Mouse (Mus musculus) CD4-positive, CD25-positive, alpha-beta regulatory T cell, adult 2 months (primary cell): Measurements from ENCODE around the gene Saysd1.
A peak's percentile ranks its signal among the peaks of the same experiment; 100 is the strongest.

Experiments used
- DNase-seq: peaks from one replicate; pipeline ENCODE4 v3.0.0-alpha.2; 2012; ENCODE audit warnings: low read depth, low spot score

Gene Saysd1

GRCm38 (mm10) chr14:20112218-20112617, 26.1 kb downstream of the Saysd1 start:
- peak; percentile 53 for DNase-seq

- no peak for DNase-seq
Observed at GRCm38 (mm10) chr14:20110945-20111344, 27.4 kb downstream of the Saysd1 start.

GRCm38 (mm10) chr14:20106271-20106670, 32.1 kb downstream of the Saysd1 start:
- DNase-seq = no peak

GRCm38 (mm10) chr14:20103207-20103606, 35.1 kb downstream of the Saysd1 start:
- DNase-seq = no peak

- DNase-seq = no peak
Observed at GRCm38 (mm10) chr14:20098061-20098460, 40.3 kb downstream of the Saysd1 start.

- DNase-seq = no peak
Observed at GRCm38 (mm10) chr14:20094942-20095341, 43.4 kb downstream of the Saysd1 start.

- peak; percentile 25 for DNase-seq
Observed at GRCm38 (mm10) chr14:20093493-20093892, 44.8 kb downstream of the Saysd1 start.

- no peak for DNase-seq
Observed at GRCm38 (mm10) chr14:20084335-20084734, 54.0 kb downstream of the Saysd1 start.

GRCm38 (mm10) chr14:20082536-20083325, 55.6 kb downstream of the Saysd1 start:
- DNase-seq = peak; percentile 96

GRCm38 (mm10) chr14:20081937-20082533, 56.3 kb downstream of the Saysd1 start:
- DNase-seq = peak; percentile 21

- DNase-seq = no peak
Observed at GRCm38 (mm10) chr14:20081084-20081483, 57.2 kb downstream of the Saysd1 start.

GRCm38 (mm10) chr14:20077181-20077580, 61.2 kb downstream of the Saysd1 start:
- DNase-seq = no peak

- no peak for DNase-seq
Observed at GRCm38 (mm10) chr14:20075544-20075943, 62.8 kb downstream of the Saysd1 start.

- DNase-seq = no peak
Observed at GRCm38 (mm10) chr14:20074759-20075158, 63.6 kb downstream of the Saysd1 start.

- DNase-seq = no peak
Observed at GRCm38 (mm10) chr14:20070629-20071028, 67.7 kb downstream of the Saysd1 start.

GRCm38 (mm10) chr14:20068365-20068764, 70.0 kb downstream of the Saysd1 start:
- DNase-seq = peak; percentile 23

GRCm38 (mm10) chr14:20067293-20068074, 70.8 kb downstream of the Saysd1 start:
- DNase-seq = peak; percentile 91

GRCm38 (mm10) chr14:20064771-20065170, 73.6 kb downstream of the Saysd1 start:
- DNase-seq = no peak

GRCm38 (mm10) chr14:20048481-20048835, 89.9 kb downstream of the Saysd1 start:
- no peak for DNase-seq

- no peak for DNase-seq
Observed at GRCm38 (mm10) chr14:20047814-20048480, 90.4 kb downstream of the Saysd1 start.

- no peak for DNase-seq
Observed at GRCm38 (mm10) chr14:20047291-20047690, 91.0 kb downstream of the Saysd1 start.

GRCm38 (mm10) chr14:20044036-20044435, 94.3 kb downstream of the Saysd1 start:
- DNase-seq = no peak
